In the genomic region with DNA sequence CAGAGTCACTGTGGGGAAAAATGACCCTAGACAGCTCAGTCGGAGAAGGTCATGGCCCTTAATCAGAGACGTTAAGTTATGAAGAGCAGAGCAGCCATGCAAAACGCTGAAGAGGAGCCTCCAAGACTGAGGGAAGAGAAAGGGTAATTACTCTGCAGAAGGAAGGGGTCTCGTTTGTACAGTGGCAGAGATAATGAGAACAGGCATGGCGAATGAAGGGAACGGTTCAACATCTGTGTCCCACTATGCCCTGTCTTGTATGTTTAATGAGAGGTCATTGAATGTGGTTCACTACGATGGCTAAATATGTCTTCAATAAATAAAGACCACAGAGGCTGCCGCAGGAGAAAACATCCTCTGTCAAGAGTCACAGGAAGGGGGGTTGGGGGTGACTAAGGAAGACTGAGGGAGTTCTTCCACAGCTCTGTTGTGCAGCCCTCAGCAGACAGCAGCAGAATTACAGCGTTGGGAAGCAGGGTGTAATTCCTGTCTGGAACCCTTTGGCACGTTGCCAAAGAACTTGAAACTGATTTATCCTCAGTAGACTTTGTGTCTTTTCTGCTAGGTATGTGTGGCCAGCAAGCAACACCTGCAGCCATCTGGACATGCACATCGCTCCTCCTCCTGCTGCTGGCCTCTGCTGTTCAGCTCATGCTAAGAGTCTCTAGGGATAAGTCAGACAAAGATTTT, we compare ENCODE assay signal across 8 mouse cellular contexts.
A peak's percentile ranks its signal among the peaks of the same experiment; 100 is the strongest.
DNase-seq lines count a peak whose midpoint lies in the region; ATAC-seq lines count a peak whose summit lies in the region.

No protein-coding gene starts in this region.

- 29% methylated on average over 11 of the region's 11 CpGs for whole genome bisulfite sequencing in embryonic facial prominence, embryonic 11.5 days
- WGBS in embryonic facial prominence, embryonic 10.5 days: 38% methylated on average over 11 of the region's 11 CpGs
- WGBS in hindbrain, embryonic 15.5 days: 43% methylated on average over 11 of the region's 11 CpGs
- 63% methylated on average over 11 of the region's 11 CpGs for WGBS in midbrain, embryonic 12.5 days

- no peak overlapping the region for H3K4me2 ChIP-seq in embryonic facial prominence, embryonic 11.5 days (ENCODE audit: low read depth, low read length)
- no peak overlapping the region for H3K4me2 ChIP-seq in hindbrain, embryonic 15.5 days
- H3K4me2 ChIP-seq in midbrain, embryonic 12.5 days (replicated peaks): no peak overlapping the region

- peak; percentile 80 for ATAC-seq in embryonic facial prominence, embryonic 11.5 days (replicated peaks; ENCODE audit: insufficient number of reproducible peaks, low FRiP score, low TSS enrichment, low read depth)
- peak; percentile 86 for ATAC-seq in hindbrain, embryonic 15.5 days (ENCODE audit: low FRiP score, low read depth)
- ATAC-seq in midbrain, embryonic 12.5 days (ENCODE audit: low FRiP score, low read depth): peak; percentile 41; the same call in 1 of the 2 replicates

- no peaks in the 10 kb centered on the region for H3K4me1 ChIP-seq in embryonic facial prominence, embryonic 11.5 days (ENCODE audit: control insufficient read depth, insufficient read depth, low read length)
- peaks cover 18% of the 10 kb centered on the region for H3K4me1 ChIP-seq in embryonic facial prominence, embryonic 10.5 days
- peaks cover 3% of the 10 kb centered on the region for H3K4me1 ChIP-seq in hindbrain, embryonic 15.5 days (replicated peaks)
- peaks cover 10% of the 10 kb centered on the region; the same call in 1 of the 2 replicates for H3K4me1 ChIP-seq in midbrain, embryonic 12.5 days

- H3K27me3 ChIP-seq in embryonic facial prominence, embryonic 11.5 days (ENCODE audit: control insufficient read depth, insufficient read depth, low read length): no peaks in the 10 kb centered on the region
- no peaks in the 10 kb centered on the region for H3K27me3 ChIP-seq in embryonic facial prominence, embryonic 10.5 days (replicated peaks; ENCODE audit: low read depth, poor library complexity, severe bottlenecking)
- H3K27me3 ChIP-seq in hindbrain, embryonic 15.5 days: no peaks in the 10 kb centered on the region
- H3K27me3 ChIP-seq in midbrain, embryonic 12.5 days: no peaks in the 10 kb centered on the region

- no peak overlapping the region for H3K27ac ChIP-seq in embryonic facial prominence, embryonic 11.5 days (replicated peaks; ENCODE audit: low read depth, low read length)
- no peak overlapping the region for H3K27ac ChIP-seq in embryonic facial prominence, embryonic 10.5 days (replicated peaks)
- no peak overlapping the region for H3K27ac ChIP-seq in hindbrain, embryonic 15.5 days (replicated peaks)
- H3K27ac ChIP-seq in midbrain, embryonic 12.5 days (replicated peaks): no peak overlapping the region

- peak; percentile 58 for DNase-seq in embryonic facial prominence, embryonic 11.5 days (ENCODE audit: low spot score)
- no peak for DNase-seq in embryonic facial prominence, embryonic 10.5 days (ENCODE audit: low spot score)
- peak; percentile 33 for DNase-seq in brain, adult 2 months (ENCODE audit: low read depth, low spot score)
- DNase-seq in spleen, postnatal 36 days (ENCODE audit: low spot score in 2 of 2): no peak
- no peak for DNase-seq in Muller cell, postnatal 12 days (ENCODE audit: inconsistent ontology term)
- DNase-seq in urinary bladder, adult 2 months (ENCODE audit: low spot score): no peak

- H3K36me3 ChIP-seq in embryonic facial prominence, embryonic 11.5 days (replicated peaks; ENCODE audit: control insufficient read depth, insufficient read depth, low read depth, low read length): no peaks in the 10 kb centered on the region
- H3K36me3 ChIP-seq in embryonic facial prominence, embryonic 10.5 days (replicated peaks): no peaks in the 10 kb centered on the region
- H3K36me3 ChIP-seq in hindbrain, embryonic 15.5 days: no peaks in the 10 kb centered on the region
- no peaks in the 10 kb centered on the region for H3K36me3 ChIP-seq in midbrain, embryonic 12.5 days

- H3K9ac ChIP-seq in embryonic facial prominence, embryonic 11.5 days (replicated peaks; ENCODE audit: low read length): no peak overlapping the region
- H3K9ac ChIP-seq in hindbrain, embryonic 15.5 days: no peak overlapping the region
- H3K9ac ChIP-seq in midbrain, embryonic 12.5 days (replicated peaks): no peak overlapping the region

- no peak overlapping the region for H3K4me3 ChIP-seq in embryonic facial prominence, embryonic 11.5 days (ENCODE audit: low read depth, low read length)
- no peak overlapping the region for H3K4me3 ChIP-seq in embryonic facial prominence, embryonic 10.5 days
- no peak overlapping the region for H3K4me3 ChIP-seq in hindbrain, embryonic 15.5 days
- H3K4me3 ChIP-seq in midbrain, embryonic 12.5 days: no peak overlapping the region

- no peaks in the 10 kb centered on the region for H3K9me3 ChIP-seq in embryonic facial prominence, embryonic 11.5 days (replicated peaks; ENCODE audit: control insufficient read depth, low read length)
- no peaks in the 10 kb centered on the region for H3K9me3 ChIP-seq in embryonic facial prominence, embryonic 10.5 days
- no peaks in the 10 kb centered on the region for H3K9me3 ChIP-seq in hindbrain, embryonic 15.5 days
- no peaks in the 10 kb centered on the region for H3K9me3 ChIP-seq in midbrain, embryonic 12.5 days

Comparison
In these comparisons a context has a peak if more than half of its experiments do, and no peak if none do; other contexts are left out.
1. DNase-seq: peak in embryonic facial prominence, embryonic 11.5 days (single experiment) and brain, adult 2 months (single experiment); none in embryonic facial prominence, embryonic 10.5 days (single experiment), spleen, postnatal 36 days (0 of 2), Muller cell, postnatal 12 days (single experiment) and urinary bladder, adult 2 months (single experiment).
2. Peak in every context shown above with its lines, with median percentiles within 50 percentile points of each other: ATAC-seq.